Mouse (Mus musculus) thymus, postnatal 4 days (tissue): ENCODE data around the gene Pgm5.
"Not testable (repeated sequence)": the region's sequence is repeated elsewhere in the genome, so short reads cannot be mapped to it uniquely, and the experiment has no call there.

Experiments
- DNase-seq: peaks from one replicate; pipeline ENCODE4 v3.0.0; 2021

Gene Pgm5

DNA sequence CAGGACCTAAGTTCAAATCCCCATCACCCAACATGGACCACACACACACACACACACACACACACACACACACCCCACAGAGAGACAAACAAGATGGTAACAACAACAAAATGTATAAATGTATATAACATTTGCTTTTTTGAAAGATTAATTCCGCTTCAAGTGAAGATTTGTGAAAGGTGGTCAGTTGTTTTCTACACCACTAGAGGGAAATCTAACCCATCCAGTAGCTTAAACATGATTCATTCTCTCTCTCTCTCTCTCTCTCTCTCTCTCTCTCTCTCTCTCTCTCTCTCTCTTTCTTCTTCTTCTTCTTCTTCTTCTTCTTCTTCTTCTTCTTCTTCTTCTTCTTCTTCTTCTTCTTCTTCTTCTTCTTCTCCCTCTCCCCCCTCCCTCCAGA lies 158.5 kb downstream of the Pgm5 start:
- not testable (repeated sequence) for DNase-seq

DNA sequence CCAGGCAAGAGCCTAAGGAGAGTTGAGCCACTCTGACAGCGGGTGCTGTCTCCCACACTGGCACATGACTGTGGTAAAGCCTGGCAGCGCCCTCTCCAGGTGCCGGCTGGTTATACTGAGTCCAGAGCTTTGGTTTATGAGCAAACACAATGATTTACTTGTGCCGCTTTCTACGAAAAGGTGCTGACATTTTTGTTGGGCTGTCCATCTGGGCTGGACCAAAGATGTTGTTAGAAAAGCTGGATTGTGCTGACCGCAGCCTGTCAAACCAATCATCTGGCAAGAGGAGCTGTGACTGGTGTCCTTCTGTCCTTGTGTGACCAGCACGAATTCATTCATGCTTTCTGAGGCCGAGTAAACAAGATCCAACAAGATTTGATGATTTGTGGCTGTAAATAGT lies 159.9 kb downstream of the Pgm5 start:
- no peak for DNase-seq

DNA sequence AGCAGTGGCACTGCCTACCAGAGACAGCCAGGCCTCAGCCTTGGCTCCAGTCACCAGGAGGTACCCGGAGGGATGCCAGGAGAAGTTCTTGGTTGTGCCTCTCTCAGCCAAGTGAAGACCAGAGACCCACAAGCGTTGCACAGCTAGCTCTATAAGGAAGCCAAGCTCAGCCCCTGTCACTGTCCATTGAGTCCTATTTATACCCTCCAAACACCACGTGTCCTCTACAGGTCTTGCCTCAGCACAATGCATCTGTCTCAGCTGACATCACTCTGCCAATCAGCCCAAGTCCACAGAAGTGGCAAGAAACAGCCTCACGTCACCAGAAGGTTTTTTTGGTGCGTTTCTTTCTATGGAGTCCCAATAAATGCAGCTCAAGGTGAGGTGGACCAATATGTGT lies 161.0 kb downstream of the Pgm5 start:
- no peak for DNase-seq

DNA sequence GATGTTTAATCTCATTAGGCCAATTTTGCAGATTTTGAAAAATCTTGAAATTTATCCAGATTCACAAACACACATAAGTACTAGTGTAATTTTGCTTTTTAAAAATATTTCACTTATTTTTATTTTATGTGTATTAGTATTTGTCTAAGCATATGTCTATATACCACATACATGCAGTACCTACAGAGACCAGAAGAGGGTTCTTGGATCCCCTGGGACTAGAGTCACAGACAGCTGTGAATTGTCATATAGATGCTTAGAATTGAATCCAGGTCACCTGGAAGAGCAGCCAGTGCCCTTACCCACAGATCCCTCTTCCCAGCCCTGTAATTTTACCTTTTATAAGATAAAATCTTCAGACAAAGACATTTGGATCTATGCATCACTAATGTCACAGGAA lies 161.7 kb downstream of the Pgm5 start:
- DNase-seq, result no peak

DNA sequence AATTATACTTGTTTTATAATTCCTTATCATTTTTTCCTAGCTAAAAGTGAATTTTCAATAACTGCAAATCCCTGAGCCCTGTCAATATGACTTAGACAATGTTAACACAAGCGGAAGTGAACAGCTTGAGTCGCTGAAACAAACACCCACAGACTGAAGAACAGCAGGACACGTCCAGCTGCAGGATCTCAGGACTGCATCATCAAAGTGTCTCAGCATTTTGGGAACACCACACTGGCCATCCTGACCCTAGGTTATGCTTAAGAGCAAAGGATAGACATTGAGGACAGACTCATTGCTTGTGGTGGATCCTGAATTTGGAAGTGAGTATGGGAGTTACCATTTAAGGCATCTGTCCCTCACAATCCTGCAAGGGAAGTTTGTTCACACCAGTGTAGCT lies 162.5 kb downstream of the Pgm5 start:
- no peak for DNase-seq

DNA sequence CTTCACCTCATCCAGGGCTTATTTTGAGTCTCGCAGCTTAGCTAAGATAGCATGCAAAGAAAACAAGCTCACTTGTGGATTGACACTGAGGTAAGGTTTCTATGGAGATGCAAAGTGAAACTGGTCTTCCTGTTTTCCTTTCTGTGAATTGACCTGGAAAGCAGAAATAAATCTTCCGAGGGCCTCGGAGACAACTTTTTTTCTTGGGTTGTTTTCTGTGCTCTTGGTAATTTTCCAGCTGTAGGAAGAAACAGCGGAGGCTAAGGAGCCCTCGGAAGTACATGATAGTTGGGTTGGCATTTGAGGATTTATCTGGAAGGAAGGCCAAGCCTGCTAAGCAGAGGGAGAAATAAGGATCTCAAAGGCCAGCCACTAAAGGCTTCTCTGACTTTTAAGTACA lies 163.0 kb downstream of the Pgm5 start:
- DNase-seq, result no peak

DNA sequence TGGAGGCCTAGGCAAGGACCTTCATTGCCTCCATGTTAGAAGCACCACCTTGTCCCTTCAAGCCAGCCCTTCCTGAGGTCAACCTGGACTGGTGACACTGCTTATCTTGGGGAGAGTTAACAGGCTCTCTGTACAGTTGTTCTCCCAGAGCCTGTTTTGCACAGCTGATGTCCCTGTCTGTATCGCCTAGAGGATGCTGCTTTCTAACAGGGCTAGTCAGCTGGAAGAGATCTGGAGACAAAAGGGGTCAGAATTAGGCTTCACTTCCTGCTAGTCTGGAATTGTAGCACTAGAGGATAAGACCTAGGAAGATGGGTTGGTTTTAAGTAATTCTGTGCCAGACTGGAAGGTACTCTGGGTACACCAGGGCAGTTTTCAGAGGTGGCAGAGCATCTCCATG lies 163.7 kb downstream of the Pgm5 start:
- DNase-seq, result no peak

DNA sequence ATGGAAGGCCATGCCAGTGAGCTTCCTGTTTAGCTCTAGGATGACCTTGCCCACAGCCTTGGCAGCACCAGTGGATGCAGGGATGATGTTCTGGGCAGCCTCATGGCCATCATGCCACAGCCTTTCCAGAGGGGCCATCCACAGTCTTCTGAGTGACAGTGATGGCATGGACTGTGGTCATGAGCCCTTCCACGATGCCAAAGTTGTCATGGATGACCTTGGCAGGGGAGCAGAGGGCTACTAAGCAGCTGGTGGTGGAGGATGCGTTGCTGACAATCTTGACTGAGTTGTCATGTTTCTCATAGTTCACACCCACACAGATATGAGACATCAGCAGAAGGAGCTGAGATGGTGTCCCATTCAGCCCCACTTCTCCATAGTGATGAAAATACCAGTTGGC lies 169.0 kb downstream of the Pgm5 start:
- DNase-seq, result no peak

DNA sequence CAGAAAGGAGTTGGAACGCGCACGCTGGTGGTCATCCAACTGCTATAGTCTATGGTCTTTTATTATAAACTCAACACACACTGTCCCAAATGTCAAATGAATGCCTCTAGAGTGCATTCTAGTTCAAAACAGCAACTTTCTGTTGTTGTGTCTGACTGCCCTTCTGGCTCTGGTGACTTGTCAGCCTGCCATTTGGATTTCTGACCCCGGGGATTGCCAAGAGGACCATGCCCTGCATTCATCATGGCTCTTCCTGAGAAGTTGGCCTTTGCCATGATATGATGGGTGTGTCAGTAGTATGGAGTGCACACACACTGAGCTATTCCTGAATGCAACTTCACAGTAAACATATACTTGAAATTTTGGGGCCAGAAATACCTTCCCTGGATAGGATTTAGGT lies 172.1 kb downstream of the Pgm5 start:
- no peak for DNase-seq

DNA sequence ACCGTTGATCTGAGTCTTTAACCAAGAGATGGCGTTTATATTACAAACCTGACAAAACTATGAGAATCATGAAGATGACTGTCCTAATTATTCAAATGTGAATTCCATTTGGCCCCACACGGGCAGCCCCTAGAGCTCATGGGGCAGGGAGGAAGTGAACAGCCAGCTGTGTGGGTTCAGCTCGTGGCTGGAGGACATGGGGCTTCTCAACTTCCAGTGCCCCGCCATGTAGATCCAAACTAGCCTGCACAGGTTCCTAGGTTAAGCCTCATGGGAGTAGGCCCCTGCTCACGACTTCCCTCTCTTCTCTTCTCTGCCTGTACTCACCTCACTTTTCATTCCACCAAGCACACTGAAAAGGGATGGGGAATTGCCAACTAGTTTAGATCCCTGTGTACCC lies 173.3 kb downstream of the Pgm5 start:
- DNase-seq, result no peak

DNA sequence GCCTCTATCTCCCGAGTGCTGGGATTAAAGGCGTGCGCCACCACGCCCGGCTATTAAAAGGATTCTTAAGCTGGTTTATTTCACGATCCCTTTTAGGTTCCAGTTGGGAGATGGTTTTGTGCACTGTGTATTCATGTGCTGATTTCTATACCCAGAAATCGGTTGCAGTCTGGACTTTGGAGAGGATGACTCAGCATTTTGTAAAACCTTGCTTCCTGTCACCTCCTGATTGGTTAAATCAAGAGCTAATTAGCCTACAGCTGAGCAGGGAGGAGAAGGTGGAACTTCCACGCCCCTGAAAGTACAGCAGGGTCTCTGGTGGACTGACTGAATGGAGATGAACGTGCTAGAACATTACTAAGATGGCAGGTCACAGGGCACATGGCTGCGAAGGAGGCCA lies 175.2 kb downstream of the Pgm5 start:
- DNase-seq, result no peak

DNA sequence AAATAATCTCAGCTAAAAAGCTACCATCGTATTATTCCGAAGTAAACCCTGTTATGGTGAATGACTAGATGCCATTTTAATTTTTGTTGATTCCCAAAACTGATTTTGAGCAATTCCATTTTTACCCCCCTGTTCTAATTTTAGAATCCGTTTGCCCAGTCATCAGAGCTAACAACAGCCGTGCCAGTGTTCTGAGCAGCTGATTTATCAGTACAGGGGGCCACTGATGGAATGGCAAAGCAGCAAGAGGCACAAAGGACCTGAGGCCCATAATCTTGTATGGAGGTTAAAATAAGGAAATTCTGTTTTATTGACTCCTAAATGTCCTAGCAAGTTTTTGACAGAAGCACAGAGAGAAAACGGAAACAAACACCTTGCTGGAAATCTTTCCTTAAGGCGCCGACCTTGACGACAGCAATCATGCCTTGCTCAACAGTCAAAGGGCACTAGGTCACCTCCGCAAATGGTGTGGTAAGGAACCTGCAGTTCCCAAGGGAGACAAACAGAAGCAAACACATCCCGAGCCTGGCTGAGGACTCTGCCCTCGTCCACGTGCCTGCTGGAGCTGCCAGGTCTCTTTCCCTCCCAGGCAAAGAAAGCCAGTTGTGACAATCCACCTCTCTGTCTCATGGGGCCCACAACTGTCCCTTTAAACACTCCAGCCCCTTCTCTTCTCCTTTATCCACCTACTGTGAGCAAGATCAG lies 178.5 kb downstream of the Pgm5 start:
- DNase-seq, result no peak

DNA sequence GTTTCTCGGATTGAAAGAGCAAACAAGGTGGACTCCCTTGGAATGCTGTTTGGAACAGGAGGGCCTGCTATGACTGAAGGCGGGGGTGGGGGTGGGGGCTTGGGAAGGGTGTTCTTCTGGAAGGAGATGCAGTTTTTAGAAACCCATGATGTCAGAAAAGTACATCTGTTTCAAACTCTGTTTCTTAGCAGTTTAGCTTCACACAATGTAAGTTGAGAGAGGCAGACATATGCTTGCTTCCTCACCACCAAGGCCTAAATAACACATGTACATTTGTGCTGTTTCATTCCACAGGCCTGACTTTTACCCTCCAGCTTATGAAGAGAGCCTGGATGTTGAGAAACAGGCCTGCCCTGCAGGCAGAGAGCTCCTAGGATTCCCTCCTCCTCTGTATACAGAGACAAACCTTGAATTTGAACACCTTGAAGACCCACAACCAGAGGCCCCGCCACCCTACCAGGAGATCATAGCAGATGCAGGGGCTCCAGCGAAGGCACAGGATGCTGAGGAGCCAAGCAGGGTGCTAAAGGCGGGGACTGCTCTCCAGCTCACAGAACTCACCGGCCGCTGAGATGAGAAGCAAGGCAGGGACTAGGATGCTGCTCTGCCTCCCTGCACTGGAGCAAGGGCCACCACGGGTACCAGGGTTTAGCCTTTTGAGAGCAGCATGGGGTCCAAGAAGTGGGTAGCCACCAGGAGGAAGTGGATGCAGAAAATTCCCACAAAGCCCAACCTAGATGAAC lies 184.2 kb downstream of the Pgm5 start:
- no peak for DNase-seq

DNA sequence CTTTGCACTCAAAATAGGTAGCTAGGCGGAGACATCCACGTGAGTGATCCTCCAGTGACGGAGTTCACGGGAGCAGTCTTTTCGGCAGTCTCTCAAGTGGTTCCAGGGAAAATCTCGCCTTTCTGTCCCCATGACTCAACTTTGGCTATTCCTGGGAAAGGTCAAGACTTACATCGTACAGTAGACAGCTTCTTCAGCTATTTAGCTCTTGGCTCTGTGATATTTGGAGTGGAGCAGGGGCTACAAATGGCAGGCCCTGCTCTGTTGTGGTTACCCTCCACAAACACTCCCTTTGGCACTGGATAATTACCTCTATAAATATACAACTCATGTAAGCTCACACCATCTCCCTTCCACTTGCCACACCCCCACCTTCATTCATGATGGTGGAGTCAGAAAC lies 185.2 kb downstream of the Pgm5 start:
- no peak for DNase-seq

DNA sequence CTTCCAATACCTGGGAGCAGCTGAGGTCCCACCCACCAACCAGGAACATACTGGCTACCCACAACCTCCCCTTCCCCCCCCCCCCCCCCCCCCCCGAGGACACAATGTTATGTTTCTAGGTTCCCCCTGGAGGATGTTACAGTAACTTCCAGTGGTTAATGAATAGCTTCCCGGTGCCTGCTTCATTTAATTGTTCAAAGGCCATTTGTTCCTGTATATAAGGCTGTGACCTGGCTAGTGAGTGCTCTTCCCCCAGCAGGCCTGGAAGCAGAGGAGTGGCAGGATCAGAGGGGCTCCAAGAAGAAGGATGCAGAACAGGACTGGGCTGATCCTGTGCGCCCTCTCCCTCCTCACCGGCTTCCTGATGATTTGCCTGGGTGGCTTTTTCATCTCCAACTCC lies 187.9 kb downstream of the Pgm5 start, which contains the start of gene Tmem252:
Gene Tmem252 (plus strand): TSS at position 247 of the 400 bp plus-strand sequence.
- DNase-seq, result no peak

DNA sequence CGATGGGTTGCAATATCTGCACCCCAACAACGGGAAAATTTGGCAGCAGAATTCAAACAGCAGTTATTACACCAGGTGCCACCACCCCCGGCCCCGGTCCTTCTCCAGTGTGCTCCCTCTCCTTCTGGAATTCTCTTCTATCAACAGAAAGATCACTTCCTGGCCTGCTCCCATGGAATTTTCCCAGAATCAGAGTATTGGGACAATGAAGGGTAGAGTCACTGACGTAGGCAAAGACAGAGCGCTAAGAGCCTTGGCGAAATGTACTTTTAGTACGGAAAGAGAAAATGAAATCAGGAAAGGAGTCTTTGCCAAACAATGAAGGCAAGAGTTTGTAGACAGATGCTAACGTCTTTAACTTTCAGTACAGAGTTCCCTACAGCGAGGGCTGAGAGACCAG lies 188.3 kb downstream of the Pgm5 start:
- no peak for DNase-seq

DNA sequence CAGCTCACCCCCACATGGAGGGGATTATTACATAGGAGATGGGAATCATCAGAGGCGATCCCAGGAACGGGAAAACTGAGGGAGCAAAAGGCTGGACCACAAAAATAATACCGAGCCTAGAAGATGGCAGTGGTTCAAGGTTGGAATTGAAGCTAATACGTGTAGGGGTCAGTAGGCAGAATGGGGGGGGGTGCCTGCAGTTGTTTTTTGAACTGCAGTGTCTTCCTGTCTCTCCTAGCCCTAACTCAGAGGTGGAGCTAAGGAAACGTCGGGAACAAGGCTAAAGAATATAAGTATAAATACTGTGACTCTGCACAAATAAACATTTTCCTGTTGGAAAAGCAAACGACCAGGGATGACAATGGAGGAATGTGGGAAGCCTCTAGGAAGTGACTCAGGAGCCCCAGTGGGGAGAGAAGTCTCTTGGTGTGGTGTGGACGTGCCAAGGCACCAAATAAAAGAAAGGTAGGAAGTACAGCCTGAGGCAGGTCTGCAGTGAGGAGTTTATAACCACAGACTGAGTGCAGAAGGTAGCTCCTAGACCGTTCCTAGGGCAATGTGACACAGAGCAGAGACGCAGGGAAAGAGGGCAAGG lies 189.2 kb downstream of the Pgm5 start:
- no peak for DNase-seq

DNA sequence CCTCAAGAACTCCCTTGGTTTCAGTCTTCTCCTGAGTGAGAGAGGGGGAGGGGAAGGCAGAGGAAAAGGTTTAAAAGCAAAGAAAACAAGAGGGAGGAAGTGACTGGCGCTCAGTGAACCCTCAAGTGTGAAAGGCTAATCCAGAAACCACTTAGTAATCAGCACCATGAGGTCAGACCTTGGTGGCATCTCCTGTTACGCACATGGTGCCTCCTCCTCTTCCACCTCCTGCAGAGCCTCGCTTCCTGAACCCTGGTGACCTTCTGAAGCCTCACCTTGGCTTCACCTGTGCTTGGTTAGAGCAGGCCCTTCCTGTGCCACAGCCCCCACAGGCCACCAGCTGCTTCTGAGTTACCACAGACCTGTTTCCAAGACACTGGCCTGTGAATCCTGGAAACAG lies 190.1 kb downstream of the Pgm5 start:
- no peak for DNase-seq

DNA sequence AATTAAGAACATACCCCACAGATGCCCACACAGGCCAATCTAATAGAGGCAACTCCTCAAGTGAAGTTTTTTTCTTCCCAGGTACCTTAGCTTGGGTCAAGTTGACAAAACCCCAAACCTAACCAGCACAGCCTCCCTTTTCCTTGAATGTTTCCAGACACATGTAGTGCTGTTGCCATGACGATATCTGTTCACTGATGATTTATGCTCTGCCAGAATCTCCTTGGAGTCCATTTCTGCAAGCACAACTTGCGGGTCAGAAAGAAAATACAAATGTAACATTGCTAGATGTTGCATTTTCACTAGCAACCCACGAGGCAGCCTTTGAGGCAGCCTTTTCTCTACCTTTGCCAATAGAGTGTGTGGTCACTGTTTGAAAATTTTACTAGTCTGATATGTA lies 194.1 kb downstream of the Pgm5 start:
- DNase-seq, result no peak

DNA sequence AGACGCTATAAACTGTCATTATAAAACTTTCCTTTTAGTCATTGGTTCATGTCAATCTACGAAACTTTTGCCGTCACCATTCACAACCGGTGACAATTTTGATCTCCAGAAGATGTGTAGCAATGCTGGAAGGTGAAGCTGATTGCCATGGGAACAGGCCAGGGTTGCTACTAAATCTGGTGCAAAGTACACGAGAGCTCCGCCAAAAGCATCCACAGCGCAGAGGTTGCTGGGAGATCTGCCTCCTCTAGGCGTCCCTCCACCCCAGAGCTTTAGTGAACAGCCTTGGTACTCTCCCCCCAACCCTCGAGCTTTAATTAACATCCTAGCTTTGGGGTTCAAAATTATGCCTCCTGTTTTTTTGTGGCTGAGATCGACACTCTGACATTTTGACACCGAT lies 195.9 kb downstream of the Pgm5 start:
- DNase-seq, result no peak

DNA sequence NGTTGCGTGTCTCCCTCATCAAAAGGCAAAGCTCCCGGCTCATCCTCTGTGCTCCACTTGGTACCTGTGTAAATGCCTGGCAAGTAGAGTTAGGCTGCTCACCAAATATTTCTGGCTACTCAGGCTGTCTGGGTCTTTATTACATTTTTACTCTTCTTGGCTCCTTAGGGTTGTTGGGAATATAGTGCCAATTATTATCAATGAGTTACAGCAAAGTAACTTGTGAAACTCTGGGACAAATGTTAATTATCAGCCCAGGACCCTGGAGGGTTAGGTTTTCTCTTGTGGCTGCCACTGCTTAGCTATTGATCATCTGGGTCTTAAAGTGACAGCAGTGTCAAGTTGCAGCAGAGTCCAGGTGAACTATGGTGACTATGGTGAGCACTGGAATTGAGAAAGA lies 199.3 kb downstream of the Pgm5 start:
- DNase-seq, result no peak

DNA sequence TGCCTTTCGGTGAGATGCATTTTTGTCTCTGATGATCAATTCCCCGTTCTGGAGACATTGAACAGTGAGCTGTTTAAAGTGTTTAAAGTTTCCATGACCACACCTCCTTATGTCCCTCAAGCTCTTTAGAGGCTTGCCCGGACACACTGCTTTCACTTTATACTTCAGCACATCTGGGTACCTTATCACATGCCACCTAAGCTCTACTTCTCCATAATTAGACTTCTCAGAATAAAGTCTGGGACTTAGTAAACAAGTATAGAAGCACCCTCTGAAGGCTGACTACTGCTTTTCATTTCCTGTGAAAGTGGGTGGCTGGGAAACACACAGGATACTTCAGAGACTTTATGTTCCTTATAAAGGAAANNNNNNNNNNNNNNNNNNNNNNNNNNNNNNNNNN lies 204.7 kb downstream of the Pgm5 start:
- DNase-seq, result no peak

DNA sequence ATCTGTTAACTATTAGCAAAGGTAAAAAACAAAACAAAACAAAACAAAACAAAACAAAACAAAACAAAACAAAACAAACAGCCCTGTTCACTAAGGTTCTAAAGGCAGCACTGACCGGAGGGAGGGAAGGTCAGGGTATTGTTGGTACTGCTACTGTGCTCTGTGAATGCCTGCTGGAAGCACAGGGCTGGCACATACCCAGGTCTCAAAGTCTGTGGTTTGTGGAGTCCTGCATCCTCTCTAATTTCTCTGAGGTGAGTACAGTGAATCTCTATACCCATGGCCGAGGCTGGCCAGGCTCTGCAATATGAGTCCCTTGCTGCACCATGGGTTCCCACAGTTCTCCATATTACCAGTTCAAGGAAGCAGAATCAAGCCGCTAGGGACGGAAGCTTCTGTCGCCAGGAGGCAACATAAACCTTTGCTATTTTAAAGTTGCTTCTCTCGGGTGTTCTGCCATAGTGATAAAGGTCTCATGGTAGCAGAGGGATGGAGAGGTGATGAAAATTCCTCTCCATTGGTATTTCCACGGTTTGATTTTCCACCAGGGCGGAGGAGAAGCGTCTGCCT lies 208.3 kb downstream of the Pgm5 start:
- no peak for DNase-seq
